Mouse (Mus musculus) spleen, embryonic (tissue): ENCODE results near the gene Tdgf1.

Experiments used
- CTCF ChIA-PET: fragments of 350-600 bp; sonication (Branson Sonifier 250); formaldehyde crosslinking; loops from one replicate; lab custom pipeline; 2022; lab: Charles Lee

The Tdgf1 gene

GRCm38 (mm10) chr9:110945926-110946325, at the start of gene Tdgf1:
Gene Tdgf1, minus strand, starts transcription at chr9:110946158.
- CTCF ChIA-PET, result no interaction called here

- CTCF ChIA-PET, result no interaction called here
Observed at GRCm38 (mm10) chr9:110994716-110995172, 48.8 kb upstream of the Tdgf1 start.

- CTCF ChIA-PET, result interaction anchor here (0.6 kb wide), 1 partner anchor 209 kb away, joined by 3 read pairs; no protein-coding TSS in a partner anchor
Observed at GRCm38 (mm10) chr9:110993281-110993709, 47.3 kb upstream of the Tdgf1 start.

- CTCF ChIA-PET, result no interaction called here
Observed at GRCm38 (mm10) chr9:110990204-110990603, 44.2 kb upstream of the Tdgf1 start, which contains the start of gene Rtp3. Gene Rtp3, minus strand, starts transcription at chr9:110990583.

GRCm38 (mm10) chr9:110989543-110989942, 43.6 kb upstream of the Tdgf1 start:
- CTCF ChIA-PET, result interaction anchor here (0.6 kb wide), 1 partner anchor 753 kb away, joined by 4 read pairs; no protein-coding TSS in a partner anchor

GRCm38 (mm10) chr9:110989141-110989540, 43.2 kb upstream of the Tdgf1 start:
- CTCF ChIA-PET, result interaction anchor here (0.6 kb wide), 1 partner anchor 753 kb away, joined by 4 read pairs; no protein-coding TSS in a partner anchor

- CTCF ChIA-PET, result interaction anchor here (0.6 kb wide), 1 partner anchor 109 kb away, joined by 5 read pairs; no protein-coding TSS in a partner anchor
Observed at GRCm38 (mm10) chr9:110988078-110988477, 42.1 kb upstream of the Tdgf1 start.

GRCm38 (mm10) chr9:110987331-110987730, 41.4 kb upstream of the Tdgf1 start:
- CTCF ChIA-PET, result no interaction called here

GRCm38 (mm10) chr9:110985951-110986350, 40.0 kb upstream of the Tdgf1 start:
- CTCF ChIA-PET, result no interaction called here

GRCm38 (mm10) chr9:110985541-110985940, 39.6 kb upstream of the Tdgf1 start:
- CTCF ChIA-PET, result no interaction called here

- CTCF ChIA-PET, result no interaction called here
Observed at GRCm38 (mm10) chr9:110984096-110984495, 38.1 kb upstream of the Tdgf1 start.

- CTCF ChIA-PET, result no interaction called here
Observed at GRCm38 (mm10) chr9:110982351-110982750, 36.4 kb upstream of the Tdgf1 start.

- CTCF ChIA-PET, result no interaction called here
Observed at GRCm38 (mm10) chr9:110979411-110979810, 33.5 kb upstream of the Tdgf1 start.

- CTCF ChIA-PET, result no interaction called here
Observed at GRCm38 (mm10) chr9:110965910-110966231, 19.9 kb upstream of the Tdgf1 start.

- CTCF ChIA-PET, result no interaction called here
Observed at GRCm38 (mm10) chr9:110965062-110965909, 19.3 kb upstream of the Tdgf1 start.

GRCm38 (mm10) chr9:110963566-110964115, 17.7 kb upstream of the Tdgf1 start:
- CTCF ChIA-PET, result no interaction called here

GRCm38 (mm10) chr9:110961386-110961785, 15.4 kb upstream of the Tdgf1 start:
- CTCF ChIA-PET, result interaction anchor here (0.7 kb wide), 1 partner anchor 178 kb away, joined by 4 read pairs; no protein-coding TSS in a partner anchor

- CTCF ChIA-PET, result no interaction called here
Observed at GRCm38 (mm10) chr9:110960230-110961149, 14.5 kb upstream of the Tdgf1 start.

GRCm38 (mm10) chr9:110959669-110960068, 13.7 kb upstream of the Tdgf1 start:
- CTCF ChIA-PET, result no interaction called here

GRCm38 (mm10) chr9:110955962-110956361, 10.0 kb upstream of the Tdgf1 start:
- CTCF ChIA-PET, result no interaction called here

- CTCF ChIA-PET, result no interaction called here
Observed at GRCm38 (mm10) chr9:110954681-110955445, 8.9 kb upstream of the Tdgf1 start.
